Mouse (Mus musculus): ENCODE measurements at regions not wholly inside any gene's neighbourhood (a gene's known extent, or its start where the extent isn't known, plus 50 kb on each side); places are given as distances from the start of the nearest gene placed in this dataset.
A peak's percentile ranks its signal among the peaks of the same experiment; 100 is the strongest.

DNA sequence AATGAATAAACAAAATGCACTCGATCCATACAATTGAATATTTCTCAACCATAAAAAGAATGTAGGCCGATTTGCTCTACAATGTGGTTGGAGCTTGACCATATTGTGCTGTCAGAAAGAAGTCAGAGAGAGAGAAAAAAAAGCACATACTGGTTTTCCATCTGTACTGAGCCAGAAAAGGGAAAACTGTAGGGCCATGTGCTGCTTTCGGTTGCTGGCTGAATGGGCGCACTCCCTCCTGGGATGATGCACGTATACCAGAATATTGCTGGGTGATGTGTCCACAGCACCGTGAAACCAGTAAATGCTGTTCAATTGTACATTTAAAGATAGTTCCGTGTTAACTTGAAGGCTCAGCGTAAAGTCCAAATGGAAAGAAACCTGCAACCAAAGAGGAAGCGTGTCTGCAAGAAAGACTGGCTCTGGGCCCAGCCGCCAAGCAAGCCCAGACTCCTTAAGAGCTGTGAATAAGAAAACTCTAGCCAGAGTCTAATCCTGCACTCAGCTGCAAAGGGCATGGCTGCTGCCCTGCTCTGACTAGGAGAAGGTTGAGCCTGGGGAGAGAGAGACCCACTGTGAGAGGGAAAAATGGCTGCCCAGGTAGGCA lies 355.2 kb upstream of the Kcnab2 start:
- Histone ChIP-seq H3K4me3 (ENCODE audit: low read length) (no peak overlapping the region), H3K36me3 (ENCODE audit: control insufficient read depth, insufficient read depth, low read length) (no peaks in the 10 kb centered on the region)

DNA sequence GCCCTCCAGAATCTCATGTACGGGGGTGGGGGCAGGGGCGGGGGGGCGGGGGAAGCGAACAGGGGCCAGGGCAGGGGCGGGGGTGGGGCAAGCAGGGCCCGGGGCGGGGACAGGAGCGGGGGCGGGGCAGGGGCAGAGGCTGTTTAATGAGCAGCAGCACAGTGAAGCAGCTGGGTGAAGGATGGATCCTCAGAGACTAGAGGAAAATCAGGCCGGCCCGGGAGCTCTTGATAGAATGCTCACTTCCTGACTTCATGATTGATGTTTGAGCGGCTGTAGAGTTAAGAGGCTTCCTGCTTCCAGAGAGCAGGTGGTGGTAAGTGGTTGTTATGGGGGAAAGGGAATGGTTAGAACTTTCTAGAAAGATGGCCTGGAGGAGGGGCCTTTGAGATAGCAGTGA lies 347.5 kb upstream of the Kcnab2 start:
- no peak overlapping the region for H3K9ac ChIP-seq (ENCODE audit: low read depth, low read length)
- 22% methylated on average over 12 of the region's 12 CpGs for WGBS
- peaks cover 6% of the 10 kb centered on the region; the same call in 1 of the 2 replicates for H3K9me3 ChIP-seq (ENCODE audit: control insufficient read depth, low read length)
- H3K27me3 ChIP-seq (replicated peaks; ENCODE audit: control insufficient read depth, insufficient read depth, low read length), result no peaks in the 10 kb centered on the region
- H3K36me3 ChIP-seq (ENCODE audit: control insufficient read depth, insufficient read depth, low read length), result no peaks in the 10 kb centered on the region
- no peak overlapping the region for H3K27ac ChIP-seq (ENCODE audit: low read depth, low read length)
- no peak for ATAC-seq
- peaks cover 4% of the 10 kb centered on the region; the same call in 1 of the 2 replicates for H3K4me1 ChIP-seq (ENCODE audit: control insufficient read depth, insufficient read depth, low read depth, low read length)
- H3K4me3 ChIP-seq (ENCODE audit: low read length), result no peak overlapping the region
- no peak overlapping the region for H3K4me2 ChIP-seq (ENCODE audit: low read length)

More for the DNA sequence above, 355.2 kb upstream of the Kcnab2 start:
- H3K4me2 ChIP-seq (ENCODE audit: low read length), result no peak overlapping the region
- peak; percentile 67; the same call in 1 of the 2 replicates for ATAC-seq
- WGBS, result 51% methylated on average over 10 of the region's 10 CpGs
- H3K27me3 ChIP-seq (replicated peaks; ENCODE audit: control insufficient read depth, insufficient read depth, low read length), result no peaks in the 10 kb centered on the region
- H3K27ac ChIP-seq (ENCODE audit: low read depth, low read length), result peak overlapping the region; percentile 5; the same call in 1 of the 2 replicates
- H3K4me1 ChIP-seq (ENCODE audit: control insufficient read depth, insufficient read depth, low read depth, low read length), result peaks cover 22% of the 10 kb centered on the region
- no peak overlapping the region for H3K9ac ChIP-seq (ENCODE audit: low read depth, low read length)
- peaks cover 6% of the 10 kb centered on the region; the same call in 1 of the 2 replicates for H3K9me3 ChIP-seq (ENCODE audit: control insufficient read depth, low read length)

- 71% methylated on average over 17 of the region's 17 CpGs for WGBS
- no peak overlapping the region for H3K27ac ChIP-seq (ENCODE audit: low read depth, low read length)
- H3K4me2 ChIP-seq (ENCODE audit: low read length), result no peak overlapping the region
- H3K36me3 ChIP-seq (ENCODE audit: control insufficient read depth, insufficient read depth, low read length), result no peaks in the 10 kb centered on the region
- no peak overlapping the region for H3K9ac ChIP-seq (ENCODE audit: low read depth, low read length)
- H3K4me3 ChIP-seq (ENCODE audit: low read length), result no peak overlapping the region
- no peak for ATAC-seq
- no peaks in the 10 kb centered on the region for H3K27me3 ChIP-seq (replicated peaks; ENCODE audit: control insufficient read depth, insufficient read depth, low read length)
- peaks cover 3% of the 10 kb centered on the region for H3K4me1 ChIP-seq (ENCODE audit: control insufficient read depth, insufficient read depth, low read depth, low read length)
- no peaks in the 10 kb centered on the region for H3K9me3 ChIP-seq (ENCODE audit: control insufficient read depth, low read length)
These were observed 338.6 kb upstream of the Kcnab2 start for GRCm38 (mm10) chr4:152816139-152816757.

GRCm38 (mm10) chr4:152806611-152807010 lies 328.9 kb upstream of the Kcnab2 start:
- H3K9ac ChIP-seq (ENCODE audit: low read depth, low read length), result no peak overlapping the region

GRCm38 (mm10) chr4:152799392-152799791 lies 321.7 kb upstream of the Kcnab2 start:
- Histone ChIP-seq H3K27me3 (replicated peaks; ENCODE audit: control insufficient read depth, insufficient read depth, low read length) (no peaks in the 10 kb centered on the region), H3K4me2 (ENCODE audit: low read length) (no peak overlapping the region), H3K9ac (ENCODE audit: low read depth, low read length) (no peak overlapping the region), H3K4me3 (ENCODE audit: low read length) (no peak overlapping the region), H3K4me1 (ENCODE audit: control insufficient read depth, insufficient read depth, low read depth, low read length) (no peaks in the 10 kb centered on the region), H3K9me3 (ENCODE audit: control insufficient read depth, low read length) (no peaks in the 10 kb centered on the region), H3K36me3 (ENCODE audit: control insufficient read depth, insufficient read depth, low read length) (no peaks in the 10 kb centered on the region), H3K27ac (ENCODE audit: low read depth, low read length) (no peak overlapping the region)
- no peak for ATAC-seq
- WGBS, result 20% methylated on average over 10 of the region's 10 CpGs

More at GRCm38 (mm10) chr4:152806611-152807010, 328.9 kb upstream of the Kcnab2 start:
- ATAC-seq, result no peak
- no peaks in the 10 kb centered on the region for H3K27me3 ChIP-seq (replicated peaks; ENCODE audit: control insufficient read depth, insufficient read depth, low read length)
- H3K4me2 ChIP-seq (ENCODE audit: low read length), result no peak overlapping the region
- 80% methylated on average over 7 of the region's 7 CpGs for WGBS
- H3K4me3 ChIP-seq (ENCODE audit: low read length), result no peak overlapping the region
- H3K4me1 ChIP-seq (ENCODE audit: control insufficient read depth, insufficient read depth, low read depth, low read length), result no peaks in the 10 kb centered on the region
- H3K27ac ChIP-seq (ENCODE audit: low read depth, low read length), result no peak overlapping the region
- H3K9me3 ChIP-seq (ENCODE audit: control insufficient read depth, low read length), result no peaks in the 10 kb centered on the region
- no peaks in the 10 kb centered on the region for H3K36me3 ChIP-seq (ENCODE audit: control insufficient read depth, insufficient read depth, low read length)

GRCm38 (mm10) chr4:152788431-152788830 lies 310.8 kb upstream of the Kcnab2 start:
- H3K4me1 ChIP-seq (ENCODE audit: control insufficient read depth, insufficient read depth, low read depth, low read length), result no peaks in the 10 kb centered on the region
- H3K4me2 ChIP-seq (ENCODE audit: low read length), result no peak overlapping the region
- no peak overlapping the region for H3K27ac ChIP-seq (ENCODE audit: low read depth, low read length)
- H3K36me3 ChIP-seq (ENCODE audit: control insufficient read depth, insufficient read depth, low read length), result no peaks in the 10 kb centered on the region
- no peak overlapping the region for H3K9ac ChIP-seq (ENCODE audit: low read depth, low read length)
- 73% methylated on average over 7 of the region's 7 CpGs for WGBS
- no peaks in the 10 kb centered on the region for H3K27me3 ChIP-seq (replicated peaks; ENCODE audit: control insufficient read depth, insufficient read depth, low read length)
- peaks cover 3% of the 10 kb centered on the region for H3K9me3 ChIP-seq (ENCODE audit: control insufficient read depth, low read length)
- no peak overlapping the region for H3K4me3 ChIP-seq (ENCODE audit: low read length)
- ATAC-seq, result no peak

DNA sequence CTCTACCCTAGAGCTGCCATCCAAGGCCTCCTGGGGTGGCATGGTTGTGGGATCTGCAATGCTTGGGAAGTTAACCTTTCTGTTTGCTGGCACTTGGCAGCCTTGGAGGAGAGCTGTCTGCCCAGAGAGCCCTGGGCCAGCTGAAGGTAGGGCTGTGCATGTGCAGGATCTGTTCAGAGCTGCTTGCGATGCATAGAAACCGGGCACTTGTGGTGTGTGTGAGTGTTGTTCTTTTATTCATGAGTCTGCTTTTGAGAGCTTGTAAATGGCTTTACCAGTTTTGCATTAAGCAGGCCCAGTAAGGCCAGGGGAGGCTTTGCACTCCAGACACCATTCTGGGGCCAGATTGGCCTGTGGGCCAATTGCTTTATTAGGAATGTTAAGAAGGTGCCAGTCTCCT lies 307.3 kb upstream of the Kcnab2 start:
- Histone ChIP-seq H3K9ac (ENCODE audit: low read depth, low read length) (no peak overlapping the region), H3K4me1 (ENCODE audit: control insufficient read depth, insufficient read depth, low read depth, low read length) (no peaks in the 10 kb centered on the region), H3K36me3 (ENCODE audit: control insufficient read depth, insufficient read depth, low read length) (no peaks in the 10 kb centered on the region), H3K27me3 (replicated peaks; ENCODE audit: control insufficient read depth, insufficient read depth, low read length) (no peaks in the 10 kb centered on the region), H3K4me3 (ENCODE audit: low read length) (no peak overlapping the region), H3K27ac (ENCODE audit: low read depth, low read length) (no peak overlapping the region), H3K9me3 (ENCODE audit: control insufficient read depth, low read length) (no peaks in the 10 kb centered on the region), H3K4me2 (ENCODE audit: low read length) (no peak overlapping the region)
- WGBS, result 52% methylated on average over 2 of the region's 2 CpGs
- peak; percentile 88 for ATAC-seq

DNA sequence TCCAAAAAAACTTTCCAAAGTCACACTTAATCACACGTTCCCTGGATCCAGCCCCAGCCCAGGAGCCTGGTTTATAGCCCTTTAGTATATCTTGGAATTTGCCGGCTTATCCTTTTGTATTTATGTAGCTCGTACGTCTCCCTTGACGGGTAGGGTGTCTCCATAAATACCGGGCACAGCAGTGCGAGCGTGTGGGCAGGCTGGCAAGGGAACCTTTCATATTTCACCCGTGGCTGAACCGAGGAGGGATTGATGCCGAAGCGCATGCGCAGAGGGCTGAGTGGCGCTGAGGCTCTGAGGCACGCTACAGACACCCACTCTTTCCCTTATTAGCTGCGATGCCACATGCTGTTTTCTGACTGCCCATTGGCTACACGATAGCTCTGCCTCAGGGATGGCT lies 301.9 kb upstream of the Kcnab2 start:
- ATAC-seq, result no peak
- H3K9me3 ChIP-seq (ENCODE audit: control insufficient read depth, low read length), result no peaks in the 10 kb centered on the region
- H3K4me2 ChIP-seq (ENCODE audit: low read length), result no peak overlapping the region
- 73% methylated on average over 17 of the region's 17 CpGs for WGBS
- H3K9ac ChIP-seq (ENCODE audit: low read depth, low read length), result no peak overlapping the region
- no peaks in the 10 kb centered on the region for H3K4me1 ChIP-seq (ENCODE audit: control insufficient read depth, insufficient read depth, low read depth, low read length)
- H3K4me3 ChIP-seq (ENCODE audit: low read length), result no peak overlapping the region
- H3K27me3 ChIP-seq (replicated peaks; ENCODE audit: control insufficient read depth, insufficient read depth, low read length), result no peaks in the 10 kb centered on the region
- no peak overlapping the region for H3K27ac ChIP-seq (ENCODE audit: low read depth, low read length)
- H3K36me3 ChIP-seq (ENCODE audit: control insufficient read depth, insufficient read depth, low read length), result no peaks in the 10 kb centered on the region

DNA sequence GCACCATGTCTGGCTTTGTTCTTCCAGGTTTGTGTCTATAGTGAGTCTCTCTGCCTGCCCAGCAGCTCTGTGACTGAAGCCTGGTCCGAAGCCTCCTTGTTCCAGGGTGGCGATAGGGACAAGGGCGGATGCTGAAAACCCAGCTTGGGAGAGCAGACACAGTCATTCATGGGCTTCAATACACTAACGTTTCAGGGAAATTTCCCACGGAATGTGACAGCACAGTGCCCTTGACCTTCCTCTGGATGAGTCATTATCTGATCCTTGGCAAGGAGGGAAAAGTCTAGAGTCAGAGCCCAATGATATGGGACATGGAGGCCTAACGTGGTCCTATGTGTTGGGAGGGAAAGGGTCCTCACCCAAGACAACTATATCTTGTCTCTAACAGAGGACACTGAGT lies 298.1 kb upstream of the Kcnab2 start:
- H3K9me3 ChIP-seq (ENCODE audit: control insufficient read depth, low read length), result no peaks in the 10 kb centered on the region
- H3K4me2 ChIP-seq (ENCODE audit: low read length), result no peak overlapping the region
- no peak overlapping the region for H3K9ac ChIP-seq (ENCODE audit: low read depth, low read length)
- WGBS, result 85% methylated on average over 6 of the region's 6 CpGs
- H3K27ac ChIP-seq (ENCODE audit: low read depth, low read length), result no peak overlapping the region
- H3K36me3 ChIP-seq (ENCODE audit: control insufficient read depth, insufficient read depth, low read length), result no peaks in the 10 kb centered on the region
- H3K27me3 ChIP-seq (replicated peaks; ENCODE audit: control insufficient read depth, insufficient read depth, low read length), result no peaks in the 10 kb centered on the region
- no peak for ATAC-seq
- no peaks in the 10 kb centered on the region for H3K4me1 ChIP-seq (ENCODE audit: control insufficient read depth, insufficient read depth, low read depth, low read length)
- no peak overlapping the region for H3K4me3 ChIP-seq (ENCODE audit: low read length)

Data from hindbrain, embryonic 16.5 days (tissue).